Mouse (Mus musculus): ENCODE measurements around the gene B130006D01Rik.

Gene B130006D01Rik

GRCm38 (mm10) chr11:95770720-95771364 lies 47.5 kb downstream of the B130006D01Rik start:
- no peak for DNase-seq (ENCODE audit: low spot score in 2 of 2)

DNA sequence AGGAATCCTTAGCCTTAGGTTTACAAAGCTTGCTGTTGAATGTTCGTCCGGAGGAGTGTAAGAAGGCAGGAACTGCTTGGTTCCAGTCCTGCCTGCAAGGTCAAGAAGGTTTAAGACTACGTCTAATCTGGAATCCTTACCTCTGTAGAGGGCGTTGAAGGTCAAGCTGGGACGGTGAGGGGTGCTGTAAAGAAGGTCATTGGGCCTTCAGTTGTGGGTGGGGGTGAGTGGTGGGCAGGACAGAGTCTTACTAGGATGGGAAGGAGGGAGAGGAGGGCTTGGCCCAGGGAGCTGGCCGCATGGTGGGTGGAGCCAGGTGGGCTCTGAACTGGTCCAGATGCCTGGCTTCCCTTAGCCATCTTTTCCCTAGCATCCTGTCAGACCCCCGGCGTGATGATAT lies 48.3 kb downstream of the B130006D01Rik start:
- no peak for DNase-seq (ENCODE audit: low spot score in 2 of 2)

DNA sequence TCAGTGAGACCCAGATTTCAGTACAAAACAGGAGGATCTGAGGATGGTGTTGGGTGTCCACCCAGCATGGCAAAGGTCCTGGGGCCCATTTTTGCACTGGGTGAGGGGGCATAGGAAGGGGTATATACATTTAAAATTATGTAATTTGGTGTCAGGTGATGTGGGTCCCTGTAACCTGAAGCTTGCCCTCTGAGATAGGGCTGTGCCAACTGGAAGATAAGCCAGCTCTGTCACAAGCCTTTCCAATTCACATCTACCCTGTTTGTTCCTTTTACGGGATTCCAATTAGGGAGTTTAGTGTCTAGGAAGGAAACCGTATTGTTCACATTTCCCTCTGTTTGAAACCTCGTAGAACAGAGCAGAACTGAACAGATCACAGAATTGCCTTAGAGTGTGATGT lies 49.9 kb downstream of the B130006D01Rik start:
- DNase-seq (ENCODE audit: low spot score in 2 of 2) = no peak

Measured in right cerebral cortex, postnatal 10 days (tissue).